Mouse (Mus musculus) heart, embryonic 10.5 days (tissue): ENCODE data around the gene Atp2b4. TPM values are rescaled to one million over a fixed set of nuclear protein-coding genes. Genes with fewer than 3 reads are reported as not detected.

Experiments used
- DNase-seq: peaks from one replicate; pipeline ENCODE4 v3.0.0-alpha.2; 2017; ENCODE audit warnings: low spot score
- H3K27ac ChIP-seq: fragments of 300-500 bp; sonication (generic); 2 replicates; pipeline ENCODE4 v1.5.1; 2016; ENCODE audit warnings: mild to moderate bottlenecking
- H3K27me3 ChIP-seq: fragments of 300-500 bp; sonication (generic); 2 replicates; pipeline ENCODE4 v1.6.1; 2016; ENCODE audit warnings: mild to moderate bottlenecking; ENCODE audit not compliant: poor library complexity, insufficient read depth, severe bottlenecking
- H3K36me3 ChIP-seq: fragments of 300-500 bp; sonication (generic); 2 replicates; pipeline ENCODE4 v1.6.1; 2016; ENCODE audit warnings: mild to moderate bottlenecking, moderate library complexity
- H3K4me1 ChIP-seq: fragments of 300-500 bp; sonication (generic); 2 replicates; pipeline ENCODE4 v1.6.1; 2016; ENCODE audit warnings: mild to moderate bottlenecking
- H3K4me3 ChIP-seq: fragments of 300-500 bp; sonication (generic); 2 replicates; pipeline ENCODE4 v1.5.1; 2016; ENCODE audit warnings: mild to moderate bottlenecking, moderate library complexity
- H3K9me3 ChIP-seq: fragments of 300-500 bp; sonication (generic); 2 replicates; pipeline ENCODE4 v1.6.1; 2016; ENCODE audit warnings: mild to moderate bottlenecking, moderate library complexity
- WGBS: fragments of 180-500 bp; shearing (Covaris S2); methylation state at CpG from one replicate; pipeline ENCODE4 v1.1.7; 2016; 5-methylcytosine and 5-hydroxymethylcytosine counted together
- polyA plus RNA-seq: library from polyadenylated mRNA; unstranded; fragments of >200 nt; fragmentation: Nextera tagmentation; extraction: Ambion mirVana; gene quantifications from 2 replicates; pipeline ENCODE4 v1.2.1, GENCODE M21; 2016

Atp2b4 gene
- polyA plus RNA-seq, 1 experiment from 2014 or later, result 15.2 TPM

DNA sequence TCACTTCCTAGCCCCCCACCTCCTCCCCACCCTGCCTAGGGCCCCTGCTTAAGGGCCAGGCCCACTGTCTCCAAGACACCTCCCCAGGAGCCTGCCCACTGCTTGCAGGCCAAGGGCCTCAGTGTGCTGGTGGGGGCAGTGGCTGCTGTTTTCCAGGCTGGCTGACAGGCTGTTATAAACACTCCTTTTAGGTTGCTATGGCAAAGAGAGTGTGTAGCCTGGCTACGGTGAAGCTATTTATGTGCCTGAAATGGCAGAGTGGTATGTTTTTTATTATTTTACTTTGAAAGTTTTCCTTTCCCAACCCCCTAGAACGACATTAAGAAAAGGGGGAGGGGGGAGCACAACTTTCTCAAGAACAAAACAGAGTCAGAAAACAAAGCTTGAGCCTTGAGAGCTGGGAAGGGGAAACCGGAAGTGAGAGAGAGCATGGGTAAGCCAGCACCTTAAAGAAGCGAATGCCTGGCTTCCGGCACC, 37.9 kb downstream of the Atp2b4 start:
- H3K4me1 ChIP-seq, result peaks cover 90% of the 10 kb centered on the region
- WGBS, result 49% methylated on average over 5 of the region's 5 CpGs
- no peak for DNase-seq
- no peaks in the 10 kb centered on the region for H3K27me3 ChIP-seq
- peak overlapping the region; percentile 82 for H3K27ac ChIP-seq
- H3K9me3 ChIP-seq, result no peaks in the 10 kb centered on the region
- H3K36me3 ChIP-seq, result no peaks in the 10 kb centered on the region
- no peak overlapping the region for H3K4me3 ChIP-seq

DNA sequence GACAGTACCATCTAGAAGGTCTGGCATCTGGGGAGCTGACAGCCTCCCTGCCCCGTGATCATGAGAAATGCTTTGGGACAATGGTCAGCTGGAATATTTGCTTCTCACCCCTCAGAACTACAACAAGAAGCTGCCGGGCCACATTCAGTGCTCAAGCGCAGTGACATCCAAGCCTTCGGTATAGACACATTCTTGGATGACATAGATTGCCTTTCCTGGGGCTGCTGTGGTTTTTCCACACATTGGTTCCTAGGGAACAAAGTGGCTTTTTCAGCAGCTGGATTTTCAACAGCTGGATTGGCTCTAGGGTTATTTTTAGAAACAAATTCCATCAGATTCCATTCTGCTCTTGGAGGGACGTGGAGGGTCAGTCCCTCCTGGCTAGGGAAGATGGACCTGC, 39.6 kb downstream of the Atp2b4 start:
- Histone ChIP-seq H3K4me1 (peaks cover 79% of the 10 kb centered on the region), H3K27me3 (no peaks in the 10 kb centered on the region), H3K4me3 (no peak overlapping the region), H3K27ac (peak overlapping the region; percentile 79), H3K36me3 (no peaks in the 10 kb centered on the region; the same call in 1 of the 2 replicates), H3K9me3 (no peaks in the 10 kb centered on the region)
- 42% methylated on average over 5 of the region's 5 CpGs for WGBS
- DNase-seq, result no peak

GRCm38 (mm10) chr1:133754317-133754868, 46.4 kb downstream of the Atp2b4 start:
- peak; percentile 84 for DNase-seq
- peaks cover 20% of the 10 kb centered on the region for H3K4me1 ChIP-seq
- H3K27ac ChIP-seq, result no peak overlapping the region
- no peaks in the 10 kb centered on the region for H3K9me3 ChIP-seq
- peaks cover 9% of the 10 kb centered on the region; the same call in 1 of the 2 replicates for H3K36me3 ChIP-seq
- no peaks in the 10 kb centered on the region for H3K27me3 ChIP-seq
- WGBS, result 60% methylated on average over 4 of the region's 4 CpGs
- H3K4me3 ChIP-seq, result no peak overlapping the region

DNA sequence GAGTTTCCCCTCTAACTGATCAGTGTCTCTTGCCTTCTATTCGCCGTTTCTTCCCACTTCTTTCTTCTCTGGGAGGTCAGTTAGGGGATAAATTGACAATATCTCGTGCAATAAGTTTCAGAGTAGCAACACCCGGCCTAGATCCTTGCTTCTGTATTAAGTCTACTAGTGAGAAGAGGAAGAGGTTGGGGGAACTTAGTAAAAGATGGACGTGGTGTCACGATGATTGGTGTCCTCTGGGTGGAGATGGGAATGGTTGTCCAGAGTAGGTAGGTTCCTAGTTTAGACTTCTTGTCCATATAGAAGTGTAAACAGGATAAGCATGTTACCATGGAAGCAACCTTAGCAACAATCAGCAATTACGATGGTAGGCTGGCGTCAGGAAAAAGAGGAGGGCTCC, 47.5 kb downstream of the Atp2b4 start:
- no peaks in the 10 kb centered on the region for H3K9me3 ChIP-seq
- DNase-seq, result no peak
- H3K36me3 ChIP-seq, result peaks cover 9% of the 10 kb centered on the region; the same call in 1 of the 2 replicates
- peak overlapping the region; percentile 56 for H3K27ac ChIP-seq
- H3K27me3 ChIP-seq, result no peaks in the 10 kb centered on the region
- peaks cover 23% of the 10 kb centered on the region for H3K4me1 ChIP-seq
- 84% methylated on average over 8 of the region's 8 CpGs for WGBS
- no peak overlapping the region for H3K4me3 ChIP-seq

GRCm38 (mm10) chr1:133751621-133752020, 49.2 kb downstream of the Atp2b4 start:
- Histone ChIP-seq H3K27ac (no peak overlapping the region), H3K4me1 (peaks cover 20% of the 10 kb centered on the region), H3K36me3 (peaks cover 9% of the 10 kb centered on the region; the same call in 1 of the 2 replicates), H3K27me3 (no peaks in the 10 kb centered on the region), H3K4me3 (no peak overlapping the region), H3K9me3 (no peaks in the 10 kb centered on the region)
- DNase-seq, result no peak
- 81% methylated on average over 3 of the region's 3 CpGs for WGBS

DNA sequence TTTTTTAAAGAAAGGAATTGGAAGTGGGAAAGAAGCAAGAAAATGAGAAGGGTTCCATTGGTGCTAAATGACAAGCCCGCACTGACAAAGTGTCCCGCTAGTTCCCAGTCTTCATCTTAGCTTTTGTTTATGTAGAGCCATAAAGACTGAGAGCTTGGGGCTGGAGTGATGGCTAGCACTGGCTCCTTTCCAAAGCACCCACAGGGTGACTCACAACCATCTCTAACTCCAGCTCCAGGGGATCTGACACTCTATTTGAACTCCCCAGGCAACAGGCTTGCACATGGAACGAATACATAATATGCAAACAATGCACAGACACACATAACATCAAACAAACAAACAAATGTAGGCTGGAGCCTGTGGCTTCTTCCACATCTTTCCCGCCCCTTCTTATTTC, 50.9 kb downstream of the Atp2b4 start:
- no peak overlapping the region for H3K4me3 ChIP-seq
- WGBS, result 89% methylated on average over 4 of the region's 4 CpGs
- no peak overlapping the region for H3K27ac ChIP-seq
- peaks cover 34% of the 10 kb centered on the region for H3K4me1 ChIP-seq
- no peak for DNase-seq
- no peaks in the 10 kb centered on the region for H3K9me3 ChIP-seq
- H3K27me3 ChIP-seq, result no peaks in the 10 kb centered on the region
- peaks cover 9% of the 10 kb centered on the region; the same call in 1 of the 2 replicates for H3K36me3 ChIP-seq

- peaks cover 6% of the 10 kb centered on the region; the same call in 1 of the 2 replicates for H3K27me3 ChIP-seq
- peak overlapping the region; percentile 79 for H3K27ac ChIP-seq
- peaks cover 60% of the 10 kb centered on the region for H3K4me1 ChIP-seq
- H3K9me3 ChIP-seq, result no peaks in the 10 kb centered on the region
- no peak for DNase-seq
- peaks cover 4% of the 10 kb centered on the region; the same call in 1 of the 2 replicates for H3K36me3 ChIP-seq
- WGBS, result 40% methylated on average over 9 of the region's 9 CpGs
- no peak overlapping the region for H3K4me3 ChIP-seq
Measured at GRCm38 (mm10) chr1:133745078-133745495, 55.8 kb downstream of the Atp2b4 start.

DNA sequence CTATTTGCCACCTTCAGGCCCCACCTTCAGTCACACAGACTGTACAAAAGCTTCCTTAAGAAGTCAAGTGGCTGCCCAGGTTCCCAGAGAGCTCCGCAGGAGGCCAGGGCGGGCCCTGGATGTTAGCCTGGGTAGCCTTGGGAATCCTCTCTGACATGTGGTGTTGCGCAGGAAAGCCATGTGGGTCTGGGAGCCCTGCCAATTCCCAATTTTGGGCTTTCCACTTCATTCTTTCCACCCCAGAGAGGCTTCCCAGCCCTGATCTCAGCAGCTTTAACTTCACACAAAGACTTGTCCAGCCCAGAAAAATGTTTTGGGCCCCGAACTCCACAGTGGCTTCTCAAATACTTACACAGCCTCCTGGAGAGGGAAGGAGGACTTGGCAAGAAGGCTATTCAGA, 56.2 kb downstream of the Atp2b4 start:
- Histone ChIP-seq H3K27ac (peak overlapping the region; percentile 79; the same call in 1 of the 2 replicates), H3K9me3 (no peaks in the 10 kb centered on the region), H3K27me3 (peaks cover 6% of the 10 kb centered on the region; the same call in 1 of the 2 replicates), H3K4me1 (peaks cover 60% of the 10 kb centered on the region), H3K36me3 (peaks cover 9% of the 10 kb centered on the region; the same call in 1 of the 2 replicates), H3K4me3 (no peak overlapping the region)
- 77% methylated on average over 4 of the region's 4 CpGs for WGBS
- DNase-seq, result no peak

DNA sequence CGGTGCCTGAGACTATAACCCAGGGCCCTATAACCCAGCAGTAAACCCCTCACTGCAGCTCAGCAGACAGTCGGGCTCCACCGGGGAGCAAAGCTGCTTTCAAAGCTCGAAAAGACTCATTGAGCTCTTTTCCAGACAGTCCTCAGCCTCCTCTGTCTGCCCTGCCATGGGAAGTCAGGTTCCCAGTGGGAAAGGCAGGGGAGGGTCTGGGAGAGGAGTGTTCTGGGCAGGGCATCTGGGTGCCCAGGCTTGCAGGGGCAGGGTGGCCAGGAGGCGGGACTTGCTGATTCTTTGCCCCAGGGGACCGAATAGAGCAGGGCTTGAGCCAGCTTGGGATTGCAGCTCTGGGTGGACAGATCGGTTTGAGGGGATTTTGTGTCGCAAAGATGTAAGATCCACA, 58.3 kb downstream of the Atp2b4 start:
- peaks cover 6% of the 10 kb centered on the region; the same call in 1 of the 2 replicates for H3K27me3 ChIP-seq
- no peak for DNase-seq
- peaks cover 29% of the 10 kb centered on the region for H3K36me3 ChIP-seq
- peaks cover 51% of the 10 kb centered on the region for H3K4me1 ChIP-seq
- 44% methylated on average over 8 of the region's 8 CpGs for WGBS
- H3K9me3 ChIP-seq, result no peaks in the 10 kb centered on the region
- H3K4me3 ChIP-seq, result no peak overlapping the region
- peak overlapping the region; percentile 60 for H3K27ac ChIP-seq

- Histone ChIP-seq H3K27ac (peak overlapping the region; percentile 60; the same call in 1 of the 2 replicates), H3K4me3 (no peak overlapping the region), H3K4me1 (peaks cover 45% of the 10 kb centered on the region), H3K36me3 (peaks cover 34% of the 10 kb centered on the region), H3K9me3 (no peaks in the 10 kb centered on the region), H3K27me3 (peaks cover 11% of the 10 kb centered on the region)
- WGBS, result 55% methylated on average over 11 of the region's 11 CpGs
- DNase-seq, result no peak
Measured at GRCm38 (mm10) chr1:133741881-133742434, 58.9 kb downstream of the Atp2b4 start.

- Histone ChIP-seq H3K27me3 (peaks cover 15% of the 10 kb centered on the region), H3K4me3 (no peak overlapping the region), H3K36me3 (peaks cover 37% of the 10 kb centered on the region), H3K9me3 (no peaks in the 10 kb centered on the region), H3K27ac (no peak overlapping the region), H3K4me1 (peaks cover 48% of the 10 kb centered on the region)
- 88% methylated on average over 6 of the region's 6 CpGs for WGBS
- no peak for DNase-seq
Measured at GRCm38 (mm10) chr1:133741171-133741570, 59.7 kb downstream of the Atp2b4 start.

GRCm38 (mm10) chr1:133736664-133737063, 64.2 kb downstream of the Atp2b4 start:
- Histone ChIP-seq H3K9me3 (no peaks in the 10 kb centered on the region), H3K27me3 (peaks cover 29% of the 10 kb centered on the region), H3K27ac (no peak overlapping the region), H3K4me3 (no peak overlapping the region), H3K4me1 (peaks cover 9% of the 10 kb centered on the region; the same call in 1 of the 2 replicates), H3K36me3 (peaks cover 61% of the 10 kb centered on the region)
- DNase-seq, result no peak
- 51% methylated on average over 7 of the region's 7 CpGs for WGBS

GRCm38 (mm10) chr1:133735995-133736652, 64.7 kb downstream of the Atp2b4 start:
- H3K9me3 ChIP-seq, result no peaks in the 10 kb centered on the region
- 16% methylated on average over 17 of the region's 17 CpGs for WGBS
- H3K27ac ChIP-seq, result peak overlapping the region; percentile 71; the same call in 1 of the 2 replicates
- H3K27me3 ChIP-seq, result peaks cover 27% of the 10 kb centered on the region
- peaks cover 65% of the 10 kb centered on the region for H3K36me3 ChIP-seq
- H3K4me1 ChIP-seq, result peaks cover 9% of the 10 kb centered on the region; the same call in 1 of the 2 replicates
- no peak for DNase-seq
- H3K4me3 ChIP-seq, result peak overlapping the region; percentile 40
